Mouse (Mus musculus) lung, postnatal 0 days (tissue): ENCODE measurements around the gene Stpg3. TPM values are rescaled to one million over a fixed set of nuclear protein-coding genes. Genes with fewer than 3 reads are reported as not detected.
"Not testable (repeated sequence)": the region's sequence is repeated elsewhere in the genome, so short reads cannot be mapped to it uniquely, and the experiment has no call there.

Source experiments
- ATAC-seq: fragments of 200-750 bp; cut with Nextera tagmentation; 2 replicates; pipeline ENCODE4 v1.8.0; 2017; ENCODE audit warnings: moderate library complexity
- DNase-seq: peaks from one replicate; pipeline ENCODE4 v3.0.0-alpha.2; 2016; ENCODE audit warnings: low spot score
- H3K27ac ChIP-seq: fragments of 300-500 bp; sonication (generic); 2 replicates; pipeline ENCODE4 v1.5.1; 2014; ENCODE audit warnings: antibody characterized with exemption, mild to moderate bottlenecking, low read length, mixed read lengths
- H3K27me3 ChIP-seq: fragments of 300-500 bp; sonication (generic); replicated peaks from 2 replicates; pipeline ENCODE4 v1.6.1; 2014; ENCODE audit warnings: low read length, mixed read lengths; ENCODE audit not compliant: insufficient read depth
- H3K36me3 ChIP-seq: fragments of 300-500 bp; sonication (generic); 2 replicates; pipeline ENCODE4 v1.6.1; 2014; ENCODE audit warnings: low read length, mixed read lengths; ENCODE audit not compliant: insufficient read depth
- H3K4me1 ChIP-seq: fragments of 300-500 bp; sonication (generic); 2 replicates; pipeline ENCODE4 v1.6.1; 2014; ENCODE audit warnings: antibody characterized with exemption, low read depth, low read length, mixed read lengths; ENCODE audit not compliant: insufficient read depth
- H3K4me2 ChIP-seq: fragments of 300-500 bp; sonication (generic); replicated peaks from 2 replicates; pipeline ENCODE4 v1.6.1; 2014; ENCODE audit warnings: low read depth, mild to moderate bottlenecking, low read length, moderate library complexity, mixed read lengths
- H3K4me3 ChIP-seq: fragments of 300-500 bp; sonication (generic); 2 replicates; pipeline ENCODE4 v1.5.1; 2014; ENCODE audit warnings: low read depth, low read length
- H3K9ac ChIP-seq: fragments of 300-500 bp; sonication (generic); replicated peaks from 2 replicates; pipeline ENCODE4 v1.6.1; 2014; ENCODE audit warnings: low read depth, mild to moderate bottlenecking
- H3K9me3 ChIP-seq: fragments of 300-500 bp; sonication (generic); 2 replicates; pipeline ENCODE4 v1.6.1; 2016; ENCODE audit warnings: low read length, mixed read lengths
- CTCF ChIP-seq: IDR thresholded peaks from 2 replicates; pipeline ENCODE4 v1.5.1; 2016; ENCODE audit warnings: antibody characterized with exemption, mild to moderate bottlenecking
- EP300 ChIP-seq: IDR thresholded peaks from 2 replicates; pipeline ENCODE4 v1.6.1; 2016; ENCODE audit warnings: antibody characterized with exemption, mild to moderate bottlenecking, control low read depth
- WGBS: fragments of 180-500 bp; shearing (Covaris S2); extraction: QIAGEN DNeasy Blood & Tissue Kit; methylation state at CpG from one replicate; pipeline ENCODE4 v1.1.7; 2014; 5-methylcytosine and 5-hydroxymethylcytosine counted together
- polyA plus RNA-seq: library from polyadenylated mRNA; unstranded; fragments of >200 nt; fragmentation: Nextera tagmentation; extraction: Ambion mirVana; gene quantifications from 2 replicates; pipeline ENCODE4 v1.2.1, GENCODE M21; 2015

Stpg3 gene
- 0.12 TPM in 1 of 2 replicates, not detected in the other for polyA plus RNA-seq

DNA sequence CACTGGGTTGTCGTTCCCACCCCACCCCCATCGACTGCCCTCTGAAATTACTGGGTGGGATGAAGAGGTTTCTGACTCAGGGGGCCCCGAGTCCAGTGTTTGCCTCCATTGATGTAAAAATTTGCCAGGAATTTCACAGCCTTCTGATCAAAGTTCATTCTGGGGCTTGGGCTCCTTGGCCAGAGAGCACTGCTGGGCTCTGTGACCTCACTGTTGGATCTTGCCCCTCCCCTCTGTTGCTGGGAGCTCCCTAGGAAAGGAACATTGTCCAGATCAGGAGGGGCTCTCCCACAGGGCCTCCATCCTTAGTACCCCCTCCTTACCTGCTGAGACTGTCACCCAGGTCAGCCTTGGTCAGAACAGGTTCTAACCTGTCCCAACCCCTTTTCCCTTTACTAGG lies at the start of gene Stpg3:
Stpg3 (minus strand) TSS at position 194 of the 400 bp plus-strand sequence.
- DNase-seq: no peak
- ATAC-seq: no peak

GRCm38 (mm10) chr2:25263623-25264285 lies 49.3 kb upstream of the Stpg3 start:
- no peaks in the 10 kb centered on the region for H3K27me3 ChIP-seq
- no peak for TF ChIP-seq EP300
- TF ChIP-seq CTCF: no peak
- no peak overlapping the region for H3K27ac ChIP-seq
- 22% methylated on average over 12 of the region's 12 CpGs for WGBS
- H3K4me3 ChIP-seq: peak overlapping the region; percentile 71
- ATAC-seq (no peak), DNase-seq (no peak)
- peaks cover 14% of the 10 kb centered on the region; the same call in 1 of the 2 replicates for H3K4me1 ChIP-seq
- H3K36me3 ChIP-seq: no peaks in the 10 kb centered on the region
- H3K4me2 ChIP-seq: peak overlapping the region; percentile 98
- no peaks in the 10 kb centered on the region for H3K9me3 ChIP-seq
- 0 out of 2 replicates have a peak overlapping the region, but pooled peaks have one; percentile 48 for H3K9ac ChIP-seq

More for the DNA sequence above, at the start of gene Stpg3:
- Histone ChIP-seq H3K9ac (no peak within 1 kb of the TSS), H3K4me1 (peaks cover 6% of the 10 kb centered on the region; the same call in 1 of the 2 replicates), H3K27ac (no peak within 1 kb of the TSS), H3K9me3 (no peaks in the 10 kb centered on the region), H3K4me2 (no peak within 1 kb of the TSS), H3K4me3 (no peak within 1 kb of the TSS), H3K36me3 (no peaks in the 10 kb centered on the region), H3K27me3 (no peaks in the 10 kb centered on the region)
- TF ChIP-seq EP300: no peak
- no peak for TF ChIP-seq CTCF
- WGBS: 53% methylated on average over 3 of the region's 3 CpGs

GRCm38 (mm10) chr2:25262795-25263622 lies 48.6 kb upstream of the Stpg3 start:
- DNase-seq (peak; percentile 46), ATAC-seq (peak; percentile 5)
- no peaks in the 10 kb centered on the region for H3K27me3 ChIP-seq
- WGBS: under 1% methylated on average over 78 of the region's 82 CpGs
- H3K36me3 ChIP-seq: no peaks in the 10 kb centered on the region
- H3K9me3 ChIP-seq: no peaks in the 10 kb centered on the region
- no peak overlapping the region; the same call in 1 of the 2 replicates for H3K27ac ChIP-seq
- H3K9ac ChIP-seq: peak overlapping the region; percentile 48
- TF ChIP-seq CTCF (no peak; the same call in 1 of the 2 replicates), EP300 (no peak)
- H3K4me1 ChIP-seq: peaks cover 14% of the 10 kb centered on the region; the same call in 1 of the 2 replicates
- H3K4me2 ChIP-seq: peak overlapping the region; percentile 98
- peak overlapping the region; percentile 71 for H3K4me3 ChIP-seq

GRCm38 (mm10) chr2:25262291-25262767 lies 47.9 kb upstream of the Stpg3 start, which contains the start of gene Tprn:
TSS of gene Tprn (plus strand) at chr2:25262618.
- Histone ChIP-seq H3K36me3 (no peaks in the 10 kb centered on the region), H3K27me3 (no peaks in the 10 kb centered on the region), H3K27ac (peak within 1 kb of the TSS; percentile 11), H3K9ac (peak within 1 kb of the TSS; percentile 48), H3K4me2 (peak within 1 kb of the TSS; percentile 98), H3K4me3 (peak within 1 kb of the TSS; percentile 71), H3K4me1 (peaks cover 14% of the 10 kb centered on the region; the same call in 1 of the 2 replicates), H3K9me3 (no peaks in the 10 kb centered on the region)
- TF ChIP-seq CTCF (peak; percentile 20), EP300 (no peak)
- under 1% methylated on average over 39 of the region's 39 CpGs for WGBS
- DNase-seq: peak; percentile 98
- ATAC-seq: peak; percentile 99

DNA sequence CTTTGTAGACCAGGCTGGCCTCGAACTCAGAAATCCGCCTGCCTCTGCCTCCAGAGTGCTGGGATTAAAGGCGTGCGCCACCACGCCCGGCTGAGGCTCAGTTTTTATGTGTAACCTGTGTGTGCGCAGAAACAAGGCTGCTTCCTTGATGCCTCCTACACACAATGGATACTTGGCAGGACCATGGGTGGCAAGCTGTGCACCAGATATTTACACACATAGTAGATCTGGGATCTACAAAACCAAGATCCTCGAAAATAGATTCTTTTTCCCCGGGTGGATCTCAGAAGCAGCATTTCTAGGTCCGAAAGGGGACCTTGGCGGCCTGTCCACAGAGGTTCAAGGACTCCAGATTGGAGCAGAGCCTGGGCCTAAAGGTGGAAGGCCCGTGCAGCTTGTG lies 47.4 kb upstream of the Stpg3 start:
- peak overlapping the region; percentile 11; the same call in 1 of the 2 replicates for H3K27ac ChIP-seq
- peak; percentile 36; the same call in 1 of the 2 replicates for TF ChIP-seq EP300
- no peak for TF ChIP-seq CTCF

GRCm38 (mm10) chr2:25258887-25259286 lies 44.5 kb upstream of the Stpg3 start:
- peaks cover 11% of the 10 kb centered on the region for H3K4me1 ChIP-seq
- no peak for ATAC-seq
- no peaks in the 10 kb centered on the region for H3K27me3 ChIP-seq
- WGBS: 68% methylated on average over 2 of the region's 2 CpGs
- no peaks in the 10 kb centered on the region; the same call in 1 of the 2 replicates for H3K36me3 ChIP-seq
- no peak overlapping the region for H3K4me3 ChIP-seq
- no peaks in the 10 kb centered on the region for H3K9me3 ChIP-seq
- H3K4me2 ChIP-seq: no peak overlapping the region
- no peak for TF ChIP-seq EP300
- peak; percentile 65 for TF ChIP-seq CTCF
- no peak overlapping the region for H3K9ac ChIP-seq
- DNase-seq: no peak
- H3K27ac ChIP-seq: no peak overlapping the region

More for the DNA sequence above, 47.4 kb upstream of the Stpg3 start:
- H3K9me3 ChIP-seq: no peaks in the 10 kb centered on the region
- H3K9ac ChIP-seq: no peak overlapping the region
- H3K27me3 ChIP-seq: no peaks in the 10 kb centered on the region
- ATAC-seq (peak; percentile 5), DNase-seq (no peak)
- 48% methylated on average over 12 of the region's 12 CpGs for WGBS
- H3K4me1 ChIP-seq: peaks cover 14% of the 10 kb centered on the region; the same call in 1 of the 2 replicates
- H3K4me2 ChIP-seq: peak overlapping the region; percentile 98
- H3K36me3 ChIP-seq: no peaks in the 10 kb centered on the region
- H3K4me3 ChIP-seq: peak overlapping the region; percentile 71

GRCm38 (mm10) chr2:25257250-25257649 lies 42.8 kb upstream of the Stpg3 start:
- H3K4me3 ChIP-seq, H3K27ac ChIP-seq, H3K9ac ChIP-seq, H3K9me3 ChIP-seq, H3K27me3 ChIP-seq, ATAC-seq, H3K4me2 ChIP-seq, H3K36me3 ChIP-seq, DNase-seq: not testable (repeated sequence)
- H3K4me1 ChIP-seq: peaks cover 11% of the 10 kb centered on the region
- 81% methylated on average over 5 of the region's 5 CpGs for WGBS
